Mouse (Mus musculus) midbrain, embryonic 14.5 days (tissue): ENCODE results near the gene Ap4m1. TPM values are rescaled to one million over a fixed set of nuclear protein-coding genes. Genes with fewer than 3 reads are reported as not detected.
A peak's percentile ranks its signal among the peaks of the same experiment; 100 is the strongest.

Experiments
- ATAC-seq: fragments of 200-750 bp; cut with Nextera tagmentation; 2 replicates; pipeline ENCODE4 v1.8.0; 2017; ENCODE audit warnings: moderate number of reproducible peaks, moderate library complexity; ENCODE audit not compliant: low FRiP score, low TSS enrichment
- DNase-seq: peaks from one replicate; pipeline ENCODE4 v3.0.0-alpha.2; 2015
- H3K27ac ChIP-seq: fragments of 300-500 bp; sonication (generic); replicated peaks from 2 replicates; pipeline ENCODE4 v1.5.1; 2014; ENCODE audit warnings: mild to moderate bottlenecking, low read depth, low read length, moderate library complexity
- H3K27me3 ChIP-seq: fragments of 300-500 bp; sonication (generic); 2 replicates; pipeline ENCODE4 v1.6.1; 2014; ENCODE audit warnings: low read length, control low read depth, mixed read lengths; ENCODE audit not compliant: control insufficient read depth, insufficient read depth
- H3K36me3 ChIP-seq: fragments of 300-500 bp; sonication (generic); 2 replicates; pipeline ENCODE4 v1.6.1; 2014; ENCODE audit warnings: low read length, control low read depth; ENCODE audit not compliant: control insufficient read depth, insufficient read depth
- H3K4me1 ChIP-seq: fragments of 300-500 bp; sonication (generic); 2 replicates; pipeline ENCODE4 v1.6.1; 2014; ENCODE audit warnings: mild to moderate bottlenecking, antibody characterized with exemption, low read length, control low read depth; ENCODE audit not compliant: control insufficient read depth, insufficient read depth
- H3K4me2 ChIP-seq: fragments of 300-500 bp; sonication (generic); 2 replicates; pipeline ENCODE4 v1.6.1; 2014; ENCODE audit warnings: mild to moderate bottlenecking, low read length, moderate library complexity
- H3K4me3 ChIP-seq: fragments of 300-500 bp; sonication (generic); replicated peaks from 2 replicates; pipeline ENCODE4 v1.5.1; 2014; ENCODE audit warnings: low read depth, low read length
- H3K9ac ChIP-seq: fragments of 300-500 bp; sonication (generic); replicated peaks from 2 replicates; pipeline ENCODE4 v1.6.1; 2014; ENCODE audit warnings: mild to moderate bottlenecking, low read length, moderate library complexity
- H3K9me3 ChIP-seq: fragments of 300-500 bp; sonication (generic); 2 replicates; pipeline ENCODE4 v1.6.1; 2016; ENCODE audit warnings: low read length, control low read depth, mixed read lengths; ENCODE audit not compliant: control insufficient read depth
- WGBS: fragments of 180-500 bp; shearing (Covaris S2); extraction: QIAGEN DNeasy Blood & Tissue Kit; methylation state at CpG from one replicate; pipeline ENCODE4 v1.1.7; 2014; 5-methylcytosine and 5-hydroxymethylcytosine counted together
- polyA plus RNA-seq: library from polyadenylated mRNA; unstranded; fragments of >200 nt; fragmentation: Nextera tagmentation; extraction: Ambion mirVana; gene quantifications from 2 replicates; pipeline ENCODE4 v1.2.1, GENCODE M21; 2014

Ap4m1 gene
- polyA plus RNA-seq, 1 experiment from 2014 or later, result 19.9 TPM

- DNase-seq (no peak), ATAC-seq (no peak)
- Histone ChIP-seq H3K4me3 (no peak overlapping the region), H3K4me2 (no peak overlapping the region), H3K36me3 (no peaks in the 10 kb centered on the region), H3K27ac (no peak overlapping the region), H3K9ac (no peak overlapping the region), H3K9me3 (no peaks in the 10 kb centered on the region), H3K27me3 (no peaks in the 10 kb centered on the region), H3K4me1 (no peaks in the 10 kb centered on the region)
- WGBS, result 75% methylated on average over 2 of the region's 2 CpGs
Measured at GRCm38 (mm10) chr5:138219864-138220263, 48.1 kb downstream of the Ap4m1 start.

GRCm38 (mm10) chr5:138222111-138222510 lies 50.3 kb downstream of the Ap4m1 start:
- no peak for ATAC-seq
- H3K9me3 ChIP-seq, result no peaks in the 10 kb centered on the region
- no peaks in the 10 kb centered on the region for H3K36me3 ChIP-seq
- H3K27me3 ChIP-seq, result no peaks in the 10 kb centered on the region
- WGBS, result 26% methylated on average over 4 of the region's 4 CpGs
- no peak overlapping the region for H3K4me2 ChIP-seq
- H3K4me3 ChIP-seq, result no peak overlapping the region
- no peak overlapping the region for H3K9ac ChIP-seq
- DNase-seq, result peak; percentile 86
- no peaks in the 10 kb centered on the region for H3K4me1 ChIP-seq
- H3K27ac ChIP-seq, result no peak overlapping the region

GRCm38 (mm10) chr5:138223287-138223686 lies 51.5 kb downstream of the Ap4m1 start:
- Histone ChIP-seq H3K9ac (no peak overlapping the region), H3K4me1 (no peaks in the 10 kb centered on the region)

GRCm38 (mm10) chr5:138225700-138226099 lies 53.9 kb downstream of the Ap4m1 start, which contains the start of gene Nxpe5:
Nxpe5 (plus strand) TSS chr5:138225898.
- Histone ChIP-seq H3K9ac (no peak within 1 kb of the TSS), H3K9me3 (no peaks in the 10 kb centered on the region), H3K4me1 (no peaks in the 10 kb centered on the region), H3K36me3 (no peaks in the 10 kb centered on the region), H3K4me3 (no peak within 1 kb of the TSS), H3K27me3 (no peaks in the 10 kb centered on the region), H3K4me2 (no peak within 1 kb of the TSS), H3K27ac (no peak within 1 kb of the TSS)
- DNase-seq (no peak), ATAC-seq (no peak)
- 47% methylated on average over 2 of the region's 2 CpGs for WGBS

More at GRCm38 (mm10) chr5:138223287-138223686, 51.5 kb downstream of the Ap4m1 start:
- H3K27me3 ChIP-seq, result no peaks in the 10 kb centered on the region
- no peak overlapping the region for H3K4me3 ChIP-seq
- WGBS, result 61% methylated on average over 3 of the region's 3 CpGs
- H3K36me3 ChIP-seq, result no peaks in the 10 kb centered on the region
- ATAC-seq (no peak), DNase-seq (no peak)
- H3K4me2 ChIP-seq, result no peak overlapping the region
- H3K9me3 ChIP-seq, result no peaks in the 10 kb centered on the region
- H3K27ac ChIP-seq, result no peak overlapping the region

GRCm38 (mm10) chr5:138226491-138226890 lies 54.7 kb downstream of the Ap4m1 start:
- no peak overlapping the region for H3K4me2 ChIP-seq
- H3K4me3 ChIP-seq, result no peak overlapping the region
- ATAC-seq (no peak), DNase-seq (no peak)
- no peaks in the 10 kb centered on the region for H3K9me3 ChIP-seq
- H3K9ac ChIP-seq, result no peak overlapping the region
- WGBS, result 83% methylated on average over 4 of the region's 4 CpGs
- H3K4me1 ChIP-seq, result no peaks in the 10 kb centered on the region
- H3K27me3 ChIP-seq, result no peaks in the 10 kb centered on the region
- no peak overlapping the region for H3K27ac ChIP-seq
- no peaks in the 10 kb centered on the region for H3K36me3 ChIP-seq

GRCm38 (mm10) chr5:138227367-138227766 lies 55.6 kb downstream of the Ap4m1 start:
- Histone ChIP-seq H3K9me3 (no peaks in the 10 kb centered on the region), H3K4me2 (no peak overlapping the region), H3K4me1 (no peaks in the 10 kb centered on the region), H3K4me3 (no peak overlapping the region), H3K9ac (no peak overlapping the region), H3K36me3 (no peaks in the 10 kb centered on the region), H3K27me3 (no peaks in the 10 kb centered on the region), H3K27ac (no peak overlapping the region)
- no peak for ATAC-seq
- DNase-seq, result no peak
- 78% methylated on average over 2 of the region's 2 CpGs for WGBS

- Histone ChIP-seq H3K36me3 (no peaks in the 10 kb centered on the region), H3K4me2 (no peak overlapping the region), H3K4me1 (no peaks in the 10 kb centered on the region), H3K27me3 (no peaks in the 10 kb centered on the region), H3K9ac (no peak overlapping the region), H3K9me3 (no peaks in the 10 kb centered on the region), H3K27ac (no peak overlapping the region), H3K4me3 (no peak overlapping the region)
- peak; percentile 11 for DNase-seq
- 61% methylated on average over 3 of the region's 3 CpGs for WGBS
- no peak for ATAC-seq
Measured at GRCm38 (mm10) chr5:138228026-138228425, 56.2 kb downstream of the Ap4m1 start.

GRCm38 (mm10) chr5:138229511-138229910 lies 57.7 kb downstream of the Ap4m1 start:
- Histone ChIP-seq H3K27me3 (no peaks in the 10 kb centered on the region), H3K9me3 (no peaks in the 10 kb centered on the region), H3K4me3 (no peak overlapping the region), H3K4me1 (no peaks in the 10 kb centered on the region), H3K36me3 (no peaks in the 10 kb centered on the region), H3K27ac (no peak overlapping the region), H3K9ac (no peak overlapping the region), H3K4me2 (no peak overlapping the region)
- no peak for DNase-seq
- no peak for ATAC-seq
- 97% methylated on average over 3 of the region's 3 CpGs for WGBS
